Mouse (Mus musculus): ENCODE measurements at regions not wholly inside any gene's neighbourhood (a gene's known extent, or its start where the extent isn't known, plus 50 kb on each side); places are given as distances from the start of the nearest gene placed in this dataset.

GRCm38 (mm10) chr3:3014978-3015377, 2735.6 kb upstream of the Gm8797 start:
- Histone ChIP-seq H3K79me2 (replicated peaks; ENCODE audit: control insufficient read depth, insufficient read depth, low read length) (no peaks in the 10 kb centered on the region), H3K9ac (ENCODE audit: low read depth, low read length) (no peak overlapping the region), H3K4me1 (ENCODE audit: control insufficient read depth, insufficient read depth, low read length) (no peaks in the 10 kb centered on the region), H3K27me3 (ENCODE audit: control insufficient read depth, insufficient read depth, low read length) (no peaks in the 10 kb centered on the region), H3K27ac (no peak overlapping the region), H3K4me3 (no peak overlapping the region), H3K36me3 (ENCODE audit: control insufficient read depth, insufficient read depth, low read length) (no peaks in the 10 kb centered on the region)
- TF ChIP-seq CTCF (IDR thresholded peaks at IDR 0.05) (no peak), POLR2A (IDR thresholded peaks at IDR 0.05; ENCODE audit: insufficient read depth, low read depth, low read length) (no peak), EP300 (IDR thresholded peaks at IDR 0.05; ENCODE audit: insufficient read depth, low read depth, low read length) (no peak)
- DNase-seq = no peak
- intact Hi-C loops (cut with DNase I) = no loop called here

GRCm38 (mm10) chr3:3016572-3016971, 2734.0 kb upstream of the Gm8797 start:
- intact Hi-C loops (cut with DNase I) = no loop called here
- peak in 1 of 2 experiments; percentile 1 for DNase-seq

GRCm38 (mm10) chr3:3032793-3033192, 2717.8 kb upstream of the Gm8797 start:
- no peaks in the 10 kb centered on the region for H3K79me2 ChIP-seq (replicated peaks; ENCODE audit: control insufficient read depth, insufficient read depth, low read length)
- no peaks in the 10 kb centered on the region for H3K4me1 ChIP-seq (ENCODE audit: control insufficient read depth, insufficient read depth, low read length)
- 75% methylated on average over 2 of the region's 2 CpGs for WGBS
- no peaks in the 10 kb centered on the region for H3K36me3 ChIP-seq (ENCODE audit: control insufficient read depth, insufficient read depth, low read length)
- 0 out of 2 replicates have a peak, but pooled peaks cover 2% of the 10 kb centered on the region for H3K27me3 ChIP-seq (ENCODE audit: control insufficient read depth, insufficient read depth, low read length)
- intact Hi-C loops (cut with DNase I) = no loop called here
- H3K27ac ChIP-seq = no peak overlapping the region
- TF ChIP-seq EP300 (IDR thresholded peaks at IDR 0.05; ENCODE audit: insufficient read depth, low read depth, low read length) (no peak), CTCF (IDR thresholded peaks at IDR 0.05) (no peak), POLR2A (IDR thresholded peaks at IDR 0.05; ENCODE audit: insufficient read depth, low read depth, low read length) (no peak)
- no peak overlapping the region for H3K9ac ChIP-seq (ENCODE audit: low read depth, low read length)
- H3K4me3 ChIP-seq = no peak overlapping the region
- peak in 1 of 2 experiments; percentile 5 for DNase-seq

More at GRCm38 (mm10) chr3:3016572-3016971, 2734.0 kb upstream of the Gm8797 start:
- H3K27me3 ChIP-seq (ENCODE audit: control insufficient read depth, insufficient read depth, low read length) = no peaks in the 10 kb centered on the region
- 79% methylated on average over 1 of the region's 1 CpGs for WGBS
- TF ChIP-seq POLR2A (IDR thresholded peaks at IDR 0.05; ENCODE audit: insufficient read depth, low read depth, low read length) = no peak
- TF ChIP-seq CTCF (IDR thresholded peaks at IDR 0.05) = no peak
- TF ChIP-seq EP300 (IDR thresholded peaks at IDR 0.05; ENCODE audit: insufficient read depth, low read depth, low read length) = no peak
- H3K79me2 ChIP-seq (replicated peaks; ENCODE audit: control insufficient read depth, insufficient read depth, low read length) = no peaks in the 10 kb centered on the region
- no peaks in the 10 kb centered on the region for H3K4me1 ChIP-seq (ENCODE audit: control insufficient read depth, insufficient read depth, low read length)
- H3K4me3 ChIP-seq = no peak overlapping the region
- H3K27ac ChIP-seq = no peak overlapping the region
- no peaks in the 10 kb centered on the region for H3K36me3 ChIP-seq (ENCODE audit: control insufficient read depth, insufficient read depth, low read length)
- no peak overlapping the region for H3K9ac ChIP-seq (ENCODE audit: low read depth, low read length)

Small RNA genes in the stretch of these regions (microRNA-seq; reads per million reads assigned to microRNA genes)
- 0 reads per million in 2 experiments for gene Gm27460
- gene Gm28002 = 0 reads per million in 2 experiments
